ENCODE assay signal across 9 mouse cellular contexts in genomic region chr5:28466760-28467306, GRCm38 (mm10). TPM values are rescaled to one million over a fixed set of nuclear protein-coding genes. Genes with fewer than 3 reads are reported as not detected.
DNase-seq lines count a peak whose midpoint lies in the region; ATAC-seq and TF ChIP-seq lines count a peak whose summit lies in the region.
"Had no signal": no experiment of that assay in that cellular context is flagged by ENCODE, and none has a peak within 500 bp of the region (broad histone marks: within the 10 kb centered on the region; RNA-seq: fewer than 3 reads in every experiment).

Shh (minus strand) TSS chr5:28467256.

- TF ChIP-seq CTCF in heart, postnatal 0 days (IDR thresholded peaks at IDR 0.05; ENCODE audit: low read depth), result no peak

- no peak within 1 kb of the TSS for H3K9ac ChIP-seq in heart, postnatal 0 days (replicated peaks; ENCODE audit: low read depth, low read length)
- H3K9ac ChIP-seq in embryonic facial prominence, embryonic 14.5 days (ENCODE audit: low read depth, low read length), result 0 out of 2 replicates have a peak within 1 kb of the TSS, but pooled peaks have one; percentile 5

- peak within 1 kb of the TSS; percentile 38 for H3K4me2 ChIP-seq in heart, postnatal 0 days (ENCODE audit: low read depth, low read length)
- H3K4me2 ChIP-seq in embryonic facial prominence, embryonic 14.5 days (ENCODE audit: low read depth, low read length), result peak within 1 kb of the TSS; percentile 89

- H3K27me3 ChIP-seq in heart, postnatal 0 days (ENCODE audit: control insufficient read depth, insufficient read depth, low read length), result peaks cover 90% of the 10 kb centered on the region
- H3K27me3 ChIP-seq in embryonic facial prominence, embryonic 14.5 days (replicated peaks; ENCODE audit: control insufficient read depth, insufficient read depth, low read length), result peaks cover 77% of the 10 kb centered on the region

- intact Hi-C loops in left cerebral cortex, postnatal 14 days (cut with DNase I), result loop anchor here (10.0 kb wide), 1 partner anchor 808 kb away; no protein-coding TSS in a partner anchor

- H3K36me3 ChIP-seq in heart, postnatal 0 days (replicated peaks; ENCODE audit: control insufficient read depth, insufficient read depth, low read length), result no peaks in the 10 kb centered on the region
- H3K36me3 ChIP-seq in embryonic facial prominence, embryonic 14.5 days (ENCODE audit: control insufficient read depth, insufficient read depth, low read length), result no peaks in the 10 kb centered on the region
- H3K36me3 ChIP-seq: G1E had no signal

- 2% methylated on average over 31 of the region's 31 CpGs for WGBS in heart, postnatal 0 days
- under 1% methylated on average over 31 of the region's 31 CpGs for WGBS in embryonic facial prominence, embryonic 14.5 days

- no peaks in the 10 kb centered on the region for H3K4me1 ChIP-seq in heart, postnatal 0 days (ENCODE audit: control insufficient read depth, insufficient read depth)
- no peaks in the 10 kb centered on the region for H3K4me1 ChIP-seq in embryonic facial prominence, embryonic 14.5 days (ENCODE audit: control insufficient read depth, insufficient read depth, low read length)

- no peak for TF ChIP-seq EP300 in heart, postnatal 0 days (IDR thresholded peaks at IDR 0.05; ENCODE audit: low read depth)

- H3K9me3 ChIP-seq in heart, postnatal 0 days (replicated peaks; ENCODE audit: control insufficient read depth, low read length), result no peaks in the 10 kb centered on the region
- no peaks in the 10 kb centered on the region for H3K9me3 ChIP-seq in embryonic facial prominence, embryonic 14.5 days (ENCODE audit: control insufficient read depth, low read length)
- H3K9me3 ChIP-seq: G1E had no signal

- ATAC-seq in heart, postnatal 0 days (ENCODE audit: insufficient read depth, low read depth), result no peak
- no peak for ATAC-seq in embryonic facial prominence, embryonic 14.5 days (ENCODE audit: low read depth)

- H3K27ac ChIP-seq in heart, postnatal 0 days (ENCODE audit: low read depth), result no peak within 1 kb of the TSS
- H3K27ac ChIP-seq in embryonic facial prominence, embryonic 14.5 days (replicated peaks; ENCODE audit: low read depth, low read length), result no peak within 1 kb of the TSS

- peak within 1 kb of the TSS; percentile 27 for H3K4me3 ChIP-seq in heart, postnatal 0 days (ENCODE audit: low read depth, low read length)
- peak within 1 kb of the TSS; percentile 50 for H3K4me3 ChIP-seq in embryonic facial prominence, embryonic 14.5 days (ENCODE audit: low read depth, low read length)

- DNase-seq in heart, postnatal 0 days (ENCODE audit: low spot score), result no peak
- DNase-seq in heart, adult 8-10 months (ENCODE audit: low spot score), result no peak
- peak; percentile 53 for DNase-seq in Muller cell, postnatal 12 days (ENCODE audit: inconsistent ontology term)
- DNase-seq in embryonic facial prominence, embryonic 14.5 days (ENCODE audit: low spot score), result no peak
- peak; percentile 55 to 65 for DNase-seq in left cerebral cortex, postnatal 14 days (ENCODE audit: low spot score in 2 of 2)
- DNase-seq in right cerebral cortex, adult 18-20 months, result peak; percentile 57
- DNase-seq in gastrocnemius, postnatal 10 days, result no peak
- no peak for DNase-seq in gastrocnemius, postnatal 25 days

RNA-seq across cellular contexts. Expression of gene Shh, which starts in this region (rescaled TPM):
- total RNA-seq in heart, postnatal 0 days (2014; rRNA removed; ENCODE audit: low replicate concordance), result 0.38 TPM in 1 of 2 replicates, not detected in the other
- not detected in 2 replicates for polyA plus RNA-seq in heart, postnatal 0 days (2015; fragmentation: Nextera tagmentation; extraction: Ambion mirVana)
- not detected for total RNA-seq in heart, adult 8-10 months (2022)
- 0.47 and 0.56 TPM in 2 replicates for polyA plus RNA-seq in embryonic facial prominence, embryonic 14.5 days (2014; fragmentation: Nextera tagmentation; extraction: Ambion mirVana)
- 1 to 10 TPM; 2.9 to 3.4 TPM for total RNA-seq in left cerebral cortex, postnatal 14 days (2021)
- total RNA-seq in gastrocnemius, postnatal 10 days (2021), result not detected
- not detected for total RNA-seq in gastrocnemius, postnatal 25 days (2021)
- total RNA-seq: G1E had no signal
- polyA plus RNA-seq: G1E had no signal

Comparison
In these comparisons a context has a peak if more than half of its experiments do, and no peak if none do; other contexts are left out.
1. DNase-seq: peak in Muller cell, postnatal 12 days (single experiment), left cerebral cortex, postnatal 14 days (2 of 2) and right cerebral cortex, adult 18-20 months (single experiment); none in heart, postnatal 0 days (single experiment), heart, adult 8-10 months (single experiment), embryonic facial prominence, embryonic 14.5 days (single experiment), gastrocnemius, postnatal 10 days (single experiment) and gastrocnemius, postnatal 25 days (single experiment).